Mouse (Mus musculus) spleen, postnatal 14 days (tissue): Measurements from ENCODE around the gene Cep128.

Source experiments
- DNase-seq, 2 experiments: peaks; one replicate each; pipeline ENCODE4 v3.0.0; 2021 to 2022; ENCODE audit warnings: low spot score in 2 of 2

The Cep128 gene

GRCm38 (mm10) chr12:90975429-90975828 lies 408.8 kb downstream of the Cep128 start:
- no peak for DNase-seq

- DNase-seq: no peak
These were observed 413.1 kb downstream of the Cep128 start for GRCm38 (mm10) chr12:90971156-90971555.

GRCm38 (mm10) chr12:90961386-90962017 lies 422.7 kb downstream of the Cep128 start:
- DNase-seq: no peak

GRCm38 (mm10) chr12:90954740-90955473 lies 429.3 kb downstream of the Cep128 start:
- no peak for DNase-seq
